Mouse (Mus musculus): ENCODE data around the gene 1700003H04Rik.
A peak's percentile ranks its signal among the peaks of the same experiment; 100 is the strongest.

1700003H04Rik gene

GRCm38 (mm10) chr3:124581001-124581400 lies at the start of gene 1700003H04Rik:
TSS of gene 1700003H04Rik (minus strand) at chr3:124581101.
- DNase-seq, result no peak

GRCm38 (mm10) chr3:124623031-124623430 lies 42.1 kb upstream of the 1700003H04Rik start:
- no peak for DNase-seq

- peak; percentile 73 for DNase-seq
Observed at GRCm38 (mm10) chr3:124613287-124613686, 32.4 kb upstream of the 1700003H04Rik start.

GRCm38 (mm10) chr3:124609956-124610355 lies 29.1 kb upstream of the 1700003H04Rik start:
- no peak for DNase-seq

- no peak for DNase-seq
Observed at GRCm38 (mm10) chr3:124606021-124606517, 25.2 kb upstream of the 1700003H04Rik start.

- DNase-seq, result no peak
Observed at GRCm38 (mm10) chr3:124605518-124605917, 24.6 kb upstream of the 1700003H04Rik start.

GRCm38 (mm10) chr3:124597789-124598188 lies 16.9 kb upstream of the 1700003H04Rik start:
- DNase-seq, result no peak

GRCm38 (mm10) chr3:124587534-124587933 lies 6.6 kb upstream of the 1700003H04Rik start:
- DNase-seq, result peak; percentile 6

GRCm38 (mm10) chr3:124585761-124586160 lies 4.9 kb upstream of the 1700003H04Rik start:
- DNase-seq, result no peak

GRCm38 (mm10) chr3:124557317-124557716 lies 23.6 kb downstream of the 1700003H04Rik start:
- no peak for DNase-seq

- DNase-seq, result no peak
Observed at GRCm38 (mm10) chr3:124555963-124556362, 24.9 kb downstream of the 1700003H04Rik start.

GRCm38 (mm10) chr3:124555092-124555491 lies 25.8 kb downstream of the 1700003H04Rik start:
- DNase-seq, result no peak

GRCm38 (mm10) chr3:124548898-124549297 lies 32.0 kb downstream of the 1700003H04Rik start:
- no peak for DNase-seq

- DNase-seq, result no peak
Observed at GRCm38 (mm10) chr3:124538260-124538659, 42.6 kb downstream of the 1700003H04Rik start.

GRCm38 (mm10) chr3:124536602-124537001 lies 44.3 kb downstream of the 1700003H04Rik start:
- DNase-seq, result no peak

GRCm38 (mm10) chr3:124518786-124519185 lies 62.1 kb downstream of the 1700003H04Rik start:
- no peak for DNase-seq

Data from right cerebral cortex, adult 18-20 months (tissue).